Mouse (Mus musculus) liver, adult 2 months (tissue): ENCODE measurements around the gene Gadd45g.

ENCODE experiments used
- CTCF ChIP-seq: fragments of 200-500 bp; IDR thresholded peaks from 2 replicates; pipeline ENCODE4 v1.5.1; 2011; ENCODE audit warnings: low read depth, low read length, control low read depth
- POLR2A ChIP-seq: fragments of 200-500 bp; IDR thresholded peaks from 2 replicates; pipeline ENCODE4 v1.6.1; 2011; ENCODE audit warnings: low read length, control low read depth; ENCODE audit not compliant: insufficient read depth; ENCODE audit errors: extremely low read depth

GRCm38 (mm10) chr13:51853301-51854243 lies 7.1 kb downstream of the Gadd45g start:
- TF ChIP-seq CTCF, result no peak
- no peak for TF ChIP-seq POLR2A
